Mouse (Mus musculus): ENCODE results near the gene P2ry6. TPM values are rescaled to one million over a fixed set of nuclear protein-coding genes. Genes with fewer than 3 reads are reported as not detected.

The P2ry6 gene
- total RNA-seq (2021) = 1 to 10 TPM; 2.3 to 4.0 TPM
- long read RNA-seq, experiment 1, partial matches to known transcripts = 0 of 1 reads
- long read RNA-seq, experiment 1, other reads (novel, unspliced or antisense) = 0 of 1 reads
- long read RNA-seq, experiment 2, partial matches to known transcripts = 1 of 6 reads
- long read RNA-seq, experiment 2, other reads (novel, unspliced or antisense) = 1 of 6 reads

DNA sequence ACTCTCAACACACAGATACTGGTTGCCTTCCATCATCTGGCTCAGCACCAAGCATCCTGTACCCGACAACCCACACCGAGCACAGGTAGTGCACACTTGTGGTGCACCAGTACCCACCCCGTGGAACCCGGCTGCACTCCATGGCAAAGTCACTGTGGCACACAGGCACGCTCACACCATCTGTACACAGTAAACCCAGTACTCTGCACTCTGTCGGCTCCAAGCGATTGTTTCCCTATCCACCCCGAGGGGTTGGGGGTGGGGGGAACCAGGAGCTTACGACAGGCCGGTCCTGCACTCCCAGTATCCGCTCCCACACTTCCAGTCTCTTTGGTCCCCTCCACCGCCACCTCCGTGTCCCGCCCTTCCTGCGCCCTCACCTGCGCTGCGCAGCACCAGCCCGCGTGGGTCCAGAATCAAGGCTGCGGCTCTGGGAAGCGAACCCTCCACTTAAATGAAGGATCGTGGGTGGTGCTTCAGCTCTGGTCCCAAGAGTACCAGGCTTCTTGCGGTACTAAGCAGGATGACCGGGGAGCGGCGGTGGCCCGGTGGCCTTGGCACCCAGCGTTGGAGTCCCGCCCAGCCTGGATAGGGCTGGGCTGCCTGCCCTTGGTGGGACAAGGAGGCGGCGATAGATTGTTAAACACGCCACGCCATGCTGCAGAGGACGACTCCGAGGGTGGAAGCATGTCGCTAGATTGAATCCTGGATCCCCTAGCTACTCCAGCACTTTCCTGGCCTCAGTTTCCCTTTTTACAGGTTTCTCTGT is at the start of gene P2ry6:
Gene P2ry6, minus strand, starts transcription at position 515 of the 769 bp plus-strand sequence.
- Histone ChIP-seq H3K4me3 (no peak within 1 kb of the TSS), H3K27ac (no peak within 1 kb of the TSS)
- no peak for DNase-seq (ENCODE audit: extremely low spot score in 1 of 2, low spot score in 2 of 2)
- intact Hi-C loops (cut with DNase I) = no loop called here
- TF ChIP-seq CTCF (IDR thresholded peaks at IDR 0.05) = no peak

DNA sequence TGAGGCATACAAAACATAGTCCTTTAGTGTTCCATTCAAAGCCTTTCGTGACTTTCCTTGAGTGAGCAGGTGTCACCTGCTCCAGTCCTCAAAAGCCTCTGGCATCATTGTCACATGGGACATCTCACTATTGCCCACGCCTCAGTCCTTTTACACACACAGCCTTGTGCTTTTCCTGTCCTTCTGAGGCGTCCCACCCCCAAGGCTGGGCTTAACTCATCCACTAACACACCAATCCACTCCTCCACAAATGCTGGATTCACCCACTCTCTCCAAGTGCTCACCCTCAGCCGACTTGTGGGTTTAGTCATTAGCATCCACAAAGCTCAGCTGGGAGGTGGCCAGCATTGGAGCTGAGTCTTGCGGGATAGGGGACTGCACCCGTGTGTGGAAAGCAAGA is 43.0 kb upstream of the P2ry6 start:
- peak; percentile 14 to 28 for DNase-seq (ENCODE audit: extremely low spot score in 1 of 2, low spot score in 2 of 2)
- no peak overlapping the region for H3K4me3 ChIP-seq
- intact Hi-C loops (cut with DNase I) = no loop called here
- no peak for TF ChIP-seq CTCF (IDR thresholded peaks at IDR 0.05)
- H3K27ac ChIP-seq = no peak overlapping the region

DNA sequence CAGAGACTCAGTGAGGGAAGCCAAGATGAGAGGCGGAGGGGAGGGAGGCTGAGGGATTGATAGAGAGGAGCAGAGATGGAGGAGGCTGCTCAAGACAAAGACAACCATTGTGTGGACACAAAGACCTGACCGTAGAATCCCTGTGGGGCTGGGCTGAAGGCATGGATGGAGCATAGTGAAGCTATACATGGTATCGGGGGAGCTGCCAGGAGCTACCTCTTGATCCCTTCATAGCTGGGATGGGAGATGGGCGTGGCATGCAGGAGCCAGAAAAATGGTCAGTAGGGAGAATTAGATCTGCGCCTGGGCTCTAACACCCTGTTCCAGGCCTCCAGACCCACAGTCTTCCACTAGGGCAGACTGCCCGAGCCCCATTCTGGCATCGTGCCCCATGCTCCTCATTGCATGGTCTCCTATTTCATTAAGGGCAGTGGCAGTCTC is 42.6 kb upstream of the P2ry6 start:
- Histone ChIP-seq H3K4me3 (no peak overlapping the region), H3K27ac (no peak overlapping the region)
- intact Hi-C loops (cut with DNase I) = no loop called here
- TF ChIP-seq CTCF (IDR thresholded peaks at IDR 0.05) = no peak
- no peak for DNase-seq (ENCODE audit: extremely low spot score in 1 of 2, low spot score in 2 of 2)

GRCm38 (mm10) chr7:101014985-101015384 is 40.5 kb upstream of the P2ry6 start:
- no peak for DNase-seq (ENCODE audit: extremely low spot score in 1 of 2, low spot score in 2 of 2)
- Histone ChIP-seq H3K4me3 (no peak overlapping the region), H3K27ac (no peak overlapping the region)
- TF ChIP-seq CTCF (IDR thresholded peaks at IDR 0.05) = no peak
- intact Hi-C loops (cut with DNase I) = no loop called here

- H3K4me3 ChIP-seq = no peak overlapping the region
- TF ChIP-seq CTCF (IDR thresholded peaks at IDR 0.05) = no peak
- no peak overlapping the region for H3K27ac ChIP-seq
- intact Hi-C loops (cut with DNase I) = no loop called here
- no peak for DNase-seq (ENCODE audit: extremely low spot score in 1 of 2, low spot score in 2 of 2)
These were observed 39.6 kb upstream of the P2ry6 start for GRCm38 (mm10) chr7:101014041-101014440.

- no peak for TF ChIP-seq CTCF (IDR thresholded peaks at IDR 0.05)
- DNase-seq (ENCODE audit: extremely low spot score in 1 of 2, low spot score in 2 of 2) = no peak
- intact Hi-C loops (cut with DNase I) = no loop called here
- Histone ChIP-seq H3K4me3 (peak within 1 kb of the TSS; percentile 45), H3K27ac (no peak within 1 kb of the TSS)
These were observed 38.1 kb upstream of the P2ry6 start, which contains the start of gene P2ry2 for GRCm38 (mm10) chr7:101012541-101012940. TSS of gene P2ry2 (minus strand) at chr7:101012866.

GRCm38 (mm10) chr7:101011681-101012367 is 37.4 kb upstream of the P2ry6 start:
- no peak for TF ChIP-seq CTCF (IDR thresholded peaks at IDR 0.05)
- intact Hi-C loops (cut with DNase I) = no loop called here
- peak; percentile 26 to 30 for DNase-seq (ENCODE audit: extremely low spot score in 1 of 2, low spot score in 2 of 2)
- H3K4me3 ChIP-seq = peak overlapping the region; percentile 45
- H3K27ac ChIP-seq = no peak overlapping the region

DNA sequence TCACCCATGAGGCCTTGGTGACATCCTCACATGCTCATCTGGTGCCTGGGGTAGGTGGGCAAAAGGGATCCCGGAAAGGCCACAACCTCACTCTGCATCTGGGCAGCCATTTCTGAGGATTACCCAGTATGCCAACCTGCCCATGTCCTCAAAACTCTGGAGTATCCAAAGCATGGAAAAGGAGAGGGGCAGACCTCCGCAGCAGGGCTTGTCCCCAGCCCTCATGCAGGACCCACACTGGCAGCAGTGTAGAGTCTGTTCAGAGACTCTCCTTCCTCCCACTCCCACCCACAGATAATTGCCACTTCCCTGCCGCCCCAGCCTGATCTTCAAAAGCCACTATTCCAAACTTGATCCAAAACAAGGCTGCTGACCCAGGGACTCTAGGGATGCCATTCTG is 36.3 kb upstream of the P2ry6 start:
- Histone ChIP-seq H3K27ac (no peak overlapping the region), H3K4me3 (no peak overlapping the region)
- intact Hi-C loops (cut with DNase I) = no loop called here
- TF ChIP-seq CTCF (IDR thresholded peaks at IDR 0.05) = no peak
- no peak for DNase-seq (ENCODE audit: extremely low spot score in 1 of 2, low spot score in 2 of 2)

DNA sequence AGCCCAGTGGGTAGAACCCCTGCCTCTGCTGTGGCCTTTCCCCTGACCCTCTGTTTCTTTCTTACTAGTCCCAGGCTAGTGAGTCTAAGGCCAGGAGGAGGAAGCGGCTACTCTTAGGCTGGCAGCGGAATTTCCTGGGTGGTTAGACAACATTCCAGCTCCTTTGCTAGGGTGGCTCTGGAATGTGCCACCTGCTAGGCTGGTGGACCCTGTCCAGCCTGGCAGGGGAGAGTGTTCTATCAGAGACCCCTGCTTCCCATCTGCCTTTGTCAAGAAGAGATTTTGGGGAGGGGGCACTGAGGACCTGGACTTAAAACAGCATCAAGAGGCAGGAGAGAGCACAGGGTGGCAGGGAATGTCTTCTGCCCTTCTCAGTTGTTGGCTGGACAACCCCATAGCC is 31.8 kb upstream of the P2ry6 start:
- intact Hi-C loops (cut with DNase I) = loop anchor here (5.0 kb wide), 1 partner anchor 36 kb away; no protein-coding TSS in a partner anchor
- DNase-seq (ENCODE audit: extremely low spot score in 1 of 2, low spot score in 2 of 2) = no peak
- H3K4me3 ChIP-seq = no peak overlapping the region
- no peak for TF ChIP-seq CTCF (IDR thresholded peaks at IDR 0.05)
- H3K27ac ChIP-seq = no peak overlapping the region

DNA sequence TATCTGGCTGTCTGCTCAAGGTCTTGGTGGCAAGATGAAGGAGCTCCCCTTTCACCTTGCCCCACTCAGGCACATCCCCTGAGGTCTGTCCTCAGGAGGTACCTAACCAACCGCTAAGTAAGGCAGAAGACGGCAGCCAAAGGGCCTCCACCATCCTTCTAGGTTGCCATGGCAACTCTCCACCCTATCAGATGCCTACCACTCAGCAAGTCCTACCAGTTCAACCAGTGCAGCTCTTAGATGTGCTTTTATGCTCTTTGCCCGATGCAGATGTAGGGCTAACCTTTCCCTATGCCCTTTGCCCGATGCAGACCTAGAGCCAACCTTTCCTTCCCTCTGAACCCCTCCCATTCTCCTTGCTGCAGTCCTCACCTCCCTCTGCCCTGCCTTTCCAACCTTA is 30.7 kb upstream of the P2ry6 start:
- intact Hi-C loops (cut with DNase I) = loop anchor here (5.0 kb wide), 1 partner anchor 37 kb away; no protein-coding TSS in a partner anchor
- no peak for DNase-seq (ENCODE audit: extremely low spot score in 1 of 2, low spot score in 2 of 2)
- Histone ChIP-seq H3K4me3 (no peak overlapping the region), H3K27ac (no peak overlapping the region)
- no peak for TF ChIP-seq CTCF (IDR thresholded peaks at IDR 0.05)

DNA sequence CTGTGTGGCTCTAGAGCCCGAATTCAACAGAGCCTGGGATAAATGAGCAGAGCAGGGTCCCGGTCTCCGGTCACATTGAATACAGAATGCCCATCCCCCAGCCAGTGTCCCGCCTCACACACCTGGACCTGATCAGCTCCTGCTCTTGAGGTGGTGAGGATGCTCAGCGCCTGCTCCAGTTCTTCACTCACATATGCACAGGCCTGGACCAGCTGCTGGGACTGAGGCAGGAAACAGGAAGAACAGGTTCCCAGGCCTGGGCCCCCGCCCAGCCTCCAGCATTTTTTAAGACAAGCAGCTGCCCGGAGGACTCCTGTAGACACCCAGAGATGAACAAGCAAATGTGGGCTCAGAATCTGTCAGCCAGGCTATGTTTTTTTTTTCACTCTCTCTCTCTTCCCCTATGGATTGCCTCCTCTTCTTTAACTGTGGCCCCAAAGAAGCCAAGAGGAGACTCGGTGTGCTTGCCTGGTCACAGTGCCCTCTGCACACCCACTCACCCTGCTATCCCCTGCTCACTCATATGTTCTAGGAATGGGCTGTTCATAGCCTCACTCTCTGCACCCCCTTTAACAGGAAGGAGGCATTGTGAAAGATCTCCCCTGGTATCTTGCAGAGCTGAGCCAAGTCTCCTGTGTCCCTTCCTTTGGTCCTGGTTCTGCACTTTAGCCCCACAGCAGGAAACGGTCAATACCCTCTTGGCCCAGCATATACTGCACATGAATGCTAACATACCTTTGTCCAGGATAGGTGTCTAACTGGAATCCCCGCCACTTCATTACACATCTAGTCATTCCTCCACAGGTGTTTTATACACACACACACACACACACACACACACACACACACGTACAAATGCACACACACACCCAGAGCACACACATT is 29.2 kb upstream of the P2ry6 start:
- no peak for DNase-seq (ENCODE audit: extremely low spot score in 1 of 2, low spot score in 2 of 2)
- TF ChIP-seq CTCF (IDR thresholded peaks at IDR 0.05) = no peak
- Histone ChIP-seq H3K4me3 (no peak overlapping the region), H3K27ac (no peak overlapping the region)
- intact Hi-C loops (cut with DNase I) = no loop called here

All from left cerebral cortex, adult 2 months (tissue).